Mouse (Mus musculus) cerebellum, adult 2 months (tissue): ENCODE measurements around the gene Ptgs2.

Experiments used
- CTCF ChIP-seq: fragments of 200-500 bp; IDR thresholded peaks from 2 replicates; pipeline ENCODE4 v1.5.1; 2011; ENCODE audit warnings: low read depth, mild to moderate bottlenecking, control low read depth, low read length, moderate library complexity, borderline replicate concordance; ENCODE audit not compliant: insufficient read depth
- POLR2A ChIP-seq: fragments of 200-500 bp; IDR thresholded peaks from 2 replicates; pipeline ENCODE4 v1.6.1; 2011; ENCODE audit warnings: low read length, control low read depth, borderline replicate concordance; ENCODE audit not compliant: insufficient read depth

DNA sequence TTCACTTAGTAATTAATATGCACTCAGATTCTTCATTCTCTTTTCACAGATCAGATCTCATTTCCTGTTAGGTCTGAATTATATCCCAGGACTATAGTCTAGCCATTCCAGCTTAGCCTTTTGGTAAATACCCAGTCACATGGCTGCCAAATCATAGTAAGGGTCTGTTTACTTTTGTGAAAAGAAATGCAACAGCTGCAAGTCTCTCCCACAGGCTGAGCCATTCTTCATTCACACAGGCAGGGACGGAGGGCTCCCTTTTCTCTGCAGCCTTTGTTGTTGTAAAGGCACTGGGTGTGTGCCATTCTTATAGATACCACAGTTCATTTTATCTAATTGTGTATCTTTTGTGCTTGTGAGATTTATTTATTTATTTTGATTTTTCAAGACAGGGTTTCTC lies 9.6 kb upstream of the Ptgs2 start:
- no peak for TF ChIP-seq CTCF
- TF ChIP-seq POLR2A = no peak
